Mouse (Mus musculus) embryonic fibroblast, embryonic 13.5 days (primary cell): ENCODE data around the gene Btn2a2. TPM values are rescaled to one million over a fixed set of nuclear protein-coding genes. Genes with fewer than 3 reads are reported as not detected.

Source experiments
- H3K27ac ChIP-seq: 2 replicates; pipeline ENCODE4 v1.5.1; 2012; ENCODE audit warnings: low read length, control low read depth, inconsistent platforms; ENCODE audit not compliant: insufficient read depth
- H3K4me1 ChIP-seq: 2 replicates; pipeline ENCODE4 v1.6.1; 2011; ENCODE audit warnings: low read length; ENCODE audit not compliant: control insufficient read depth, insufficient read depth
- H3K4me3 ChIP-seq: 2 replicates; pipeline ENCODE4 v1.5.1; 2011; ENCODE audit warnings: mild to moderate bottlenecking, control low read depth, low read length; ENCODE audit not compliant: insufficient read depth
- CTCF ChIP-seq: IDR thresholded peaks from 2 replicates; pipeline ENCODE4 v1.5.1; 2011; ENCODE audit warnings: mild to moderate bottlenecking, control low read depth, low read length, moderate library complexity, borderline replicate concordance; ENCODE audit not compliant: insufficient read depth
- POLR2A ChIP-seq: IDR thresholded peaks from 2 replicates; pipeline ENCODE4 v1.6.1; 2011; ENCODE audit warnings: low read depth, mild to moderate bottlenecking, control low read depth, low read length, moderate library complexity
- polyA plus RNA-seq: library from polyadenylated mRNA; stranded (reverse); fragments of >200 nt; gene quantifications from 2 replicates; pipeline ENCODE4 v1.2.4, GENCODE M21; 2011; ENCODE audit warnings: low read depth; ENCODE audit not compliant: missing spikeins, insufficient read length

The Btn2a2 gene
- polyA plus RNA-seq, 1 experiment = not detected

- peak overlapping the region; percentile 78 for H3K4me3 ChIP-seq
- H3K27ac ChIP-seq = peak overlapping the region; percentile 45
- TF ChIP-seq CTCF (no peak), POLR2A (peak; percentile 43; the same call in 1 of the 2 replicates)
- H3K4me1 ChIP-seq = peaks cover 3% of the 10 kb centered on the region; the same call in 1 of the 2 replicates
These were observed 35.2 kb downstream of the Btn2a2 start for GRCm38 (mm10) chr13:23453362-23453862.

- Histone ChIP-seq H3K4me1 (peaks cover 3% of the 10 kb centered on the region; the same call in 1 of the 2 replicates), H3K27ac (no peak overlapping the region), H3K4me3 (peak overlapping the region; percentile 87)
- TF ChIP-seq POLR2A = no peak
- no peak for TF ChIP-seq CTCF
These were observed 38.3 kb downstream of the Btn2a2 start for GRCm38 (mm10) chr13:23450398-23450797.

GRCm38 (mm10) chr13:23449235-23450095, 39.2 kb downstream of the Btn2a2 start:
- H3K27ac ChIP-seq = no peak overlapping the region
- no peak for TF ChIP-seq POLR2A
- TF ChIP-seq CTCF = no peak
- H3K4me3 ChIP-seq = peak overlapping the region; percentile 87
- H3K4me1 ChIP-seq = peaks cover 4% of the 10 kb centered on the region; the same call in 1 of the 2 replicates

- TF ChIP-seq POLR2A = no peak
- no peak for TF ChIP-seq CTCF
- H3K4me3 ChIP-seq = no peak overlapping the region
- no peak overlapping the region for H3K27ac ChIP-seq
- peaks cover 7% of the 10 kb centered on the region; the same call in 1 of the 2 replicates for H3K4me1 ChIP-seq
These were observed 39.9 kb downstream of the Btn2a2 start for GRCm38 (mm10) chr13:23448758-23449157.

GRCm38 (mm10) chr13:23446498-23446952, 42.1 kb downstream of the Btn2a2 start:
- peaks cover 7% of the 10 kb centered on the region for H3K4me1 ChIP-seq
- H3K4me3 ChIP-seq = peak overlapping the region; percentile 78
- H3K27ac ChIP-seq = peak overlapping the region; percentile 48
- TF ChIP-seq POLR2A (no peak), CTCF (no peak)

GRCm38 (mm10) chr13:23445561-23446320, 42.9 kb downstream of the Btn2a2 start:
- H3K4me3 ChIP-seq = peak overlapping the region; percentile 75
- peak overlapping the region; percentile 95 for H3K27ac ChIP-seq
- peak; percentile 61 for TF ChIP-seq POLR2A
- no peak for TF ChIP-seq CTCF
- H3K4me1 ChIP-seq = peaks cover 4% of the 10 kb centered on the region

- peak overlapping the region; percentile 75 for H3K4me3 ChIP-seq
- peak overlapping the region; percentile 95 for H3K27ac ChIP-seq
- TF ChIP-seq CTCF (no peak), POLR2A (no peak)
- H3K4me1 ChIP-seq = peaks cover 4% of the 10 kb centered on the region
These were observed 43.5 kb downstream of the Btn2a2 start for GRCm38 (mm10) chr13:23445156-23445555.

GRCm38 (mm10) chr13:23444451-23444850, 44.2 kb downstream of the Btn2a2 start:
- TF ChIP-seq POLR2A (no peak), CTCF (no peak)
- Histone ChIP-seq H3K27ac (0 out of 2 replicates have a peak overlapping the region, but pooled peaks have one; percentile 69), H3K4me3 (peak overlapping the region; percentile 33), H3K4me1 (peaks cover 4% of the 10 kb centered on the region)

- TF ChIP-seq CTCF = no peak
- TF ChIP-seq POLR2A = no peak
- Histone ChIP-seq H3K4me1 (peaks cover 4% of the 10 kb centered on the region), H3K27ac (no peak overlapping the region)
These were observed 48.8 kb downstream of the Btn2a2 start for GRCm38 (mm10) chr13:23439901-23440300.

More at GRCm38 (mm10) chr13:23439901-23440300, 48.8 kb downstream of the Btn2a2 start:
- H3K4me3 ChIP-seq = no peak overlapping the region
